Mouse (Mus musculus): ENCODE data around the gene 2700097O09Rik. TPM values are rescaled to one million over a fixed set of nuclear protein-coding genes. Genes with fewer than 3 reads are reported as not detected.

2700097O09Rik gene
- polyA plus RNA-seq, 2 experiments, result 15.0 to 37.0 TPM

GRCm38 (mm10) chr12:55054551-55055241, 25.2 kb downstream of the 2700097O09Rik start:
- Histone ChIP-seq H3K4me3 (ENCODE audit: insufficient read depth in 1 of 2, low read depth in 2 of 2, low read length in 2 of 2) (no peak overlapping the region), H3K9me3 (ENCODE audit: control insufficient read depth, low read length) (no peaks in the 10 kb centered on the region), H3K27me3 (ENCODE audit: control insufficient read depth, insufficient read depth, low read length) (no peaks in the 10 kb centered on the region), H3K4me2 (ENCODE audit: low read depth) (0 out of 2 replicates have a peak overlapping the region, but pooled peaks have one; percentile 6), H3K4me1 (replicated peaks; ENCODE audit: control insufficient read depth in 2 of 2, insufficient read depth in 2 of 2, low read length in 1 of 2) (peaks cover 59 to 62% of the 10 kb centered on the region in 2 experiments), H3K36me3 (replicated peaks; ENCODE audit: control insufficient read depth, insufficient read depth, low read depth) (no peaks in the 10 kb centered on the region), H3K9ac (replicated peaks) (no peak overlapping the region), H3K27ac (peak overlapping the region; percentile 79)
- 56% methylated on average over 2 of the region's 2 CpGs for WGBS (ENCODE audit: insufficient replicate concordance)
- DNase-seq (ENCODE audit: low read depth in 3 of 3, low spot score in 3 of 3) (peak in 2 of 3 experiments; percentile 22 to 30), ATAC-seq (ENCODE audit: insufficient read depth) (no peak)
- TF ChIP-seq CTCF (IDR thresholded peaks at IDR 0.05; ENCODE audit: low read depth) (no peak), EP300 (IDR thresholded peaks at IDR 0.05; ENCODE audit: low read depth) (peak; percentile 72)

GRCm38 (mm10) chr12:55053267-55053666, 26.6 kb downstream of the 2700097O09Rik start:
- peak; percentile 63 to 70 (median 65) for DNase-seq (ENCODE audit: low read depth in 3 of 3, low spot score in 3 of 3)
- Histone ChIP-seq H3K9ac (replicated peaks) (peak overlapping the region; percentile 38), H3K4me1 (replicated peaks; ENCODE audit: control insufficient read depth in 2 of 2, insufficient read depth in 2 of 2, low read length in 1 of 2) (peaks cover 45 to 50% of the 10 kb centered on the region in 2 experiments), H3K4me2 (ENCODE audit: low read depth) (peak overlapping the region; percentile 66), H3K4me3 (ENCODE audit: insufficient read depth in 1 of 2, low read depth in 2 of 2, low read length in 2 of 2) (peak overlapping the region in 1 of 2 experiments; percentile 15; a peak in 1 of 4 replicates), H3K9me3 (ENCODE audit: control insufficient read depth, low read length) (no peaks in the 10 kb centered on the region), H3K36me3 (replicated peaks; ENCODE audit: control insufficient read depth, insufficient read depth, low read depth) (no peaks in the 10 kb centered on the region; the same call in 1 of the 2 replicates), H3K27ac (peak overlapping the region; percentile 92), H3K27me3 (ENCODE audit: control insufficient read depth, insufficient read depth, low read length) (no peaks in the 10 kb centered on the region)
- WGBS (ENCODE audit: insufficient replicate concordance), result 19% methylated on average over 7 of the region's 7 CpGs
- ATAC-seq (ENCODE audit: insufficient read depth), result peak; percentile 41; the same call in 1 of the 2 replicates
- TF ChIP-seq CTCF (IDR thresholded peaks at IDR 0.05; ENCODE audit: low read depth) (no peak), EP300 (IDR thresholded peaks at IDR 0.05; ENCODE audit: low read depth) (peak; percentile 91)

- peaks cover 45% of the 10 kb centered on the region in 2 experiments for H3K4me1 ChIP-seq (replicated peaks; ENCODE audit: control insufficient read depth in 2 of 2, insufficient read depth in 2 of 2, low read length in 1 of 2)
- DNase-seq (ENCODE audit: low read depth in 3 of 3, low spot score in 3 of 3) (peak; percentile 88 to 89 (median 89)), ATAC-seq (ENCODE audit: insufficient read depth) (peak; percentile 96)
- peak overlapping the region; percentile 53 for H3K9ac ChIP-seq (replicated peaks)
- peak overlapping the region; percentile 66 for H3K4me2 ChIP-seq (ENCODE audit: low read depth)
- no peak for TF ChIP-seq CTCF (IDR thresholded peaks at IDR 0.05; ENCODE audit: low read depth)
- TF ChIP-seq EP300 (IDR thresholded peaks at IDR 0.05; ENCODE audit: low read depth), result peak; percentile 98
- H3K4me3 ChIP-seq (ENCODE audit: insufficient read depth in 1 of 2, low read depth in 2 of 2, low read length in 2 of 2), result peak overlapping the region; percentile 4 to 27; a peak in 3 of 4 replicates
- H3K9me3 ChIP-seq (ENCODE audit: control insufficient read depth, low read length), result no peaks in the 10 kb centered on the region
- peaks cover 2% of the 10 kb centered on the region; the same call in 1 of the 2 replicates for H3K36me3 ChIP-seq (replicated peaks; ENCODE audit: control insufficient read depth, insufficient read depth, low read depth)
- no peaks in the 10 kb centered on the region for H3K27me3 ChIP-seq (ENCODE audit: control insufficient read depth, insufficient read depth, low read length)
- peak overlapping the region; percentile 92 for H3K27ac ChIP-seq
- 12% methylated on average over 8 of the region's 8 CpGs for WGBS (ENCODE audit: insufficient replicate concordance)
Observed at GRCm38 (mm10) chr12:55051210-55052173, 28.4 kb downstream of the 2700097O09Rik start.

GRCm38 (mm10) chr12:55049731-55050353, 30.1 kb downstream of the 2700097O09Rik start:
- DNase-seq (ENCODE audit: low read depth in 3 of 3, low spot score in 3 of 3) (no peak), ATAC-seq (ENCODE audit: insufficient read depth) (no peak)
- H3K4me1 ChIP-seq (replicated peaks; ENCODE audit: control insufficient read depth in 2 of 2, insufficient read depth in 2 of 2, low read length in 1 of 2), result peaks cover 40 to 42% of the 10 kb centered on the region in 2 experiments
- H3K9ac ChIP-seq (replicated peaks), result no peak overlapping the region
- WGBS (ENCODE audit: insufficient replicate concordance), result 81% methylated on average over 8 of the region's 8 CpGs
- no peak for TF ChIP-seq CTCF (IDR thresholded peaks at IDR 0.05; ENCODE audit: low read depth)
- no peak for TF ChIP-seq EP300 (IDR thresholded peaks at IDR 0.05; ENCODE audit: low read depth)
- no peaks in the 10 kb centered on the region for H3K27me3 ChIP-seq (ENCODE audit: control insufficient read depth, insufficient read depth, low read length)
- H3K36me3 ChIP-seq (replicated peaks; ENCODE audit: control insufficient read depth, insufficient read depth, low read depth), result peaks cover 2% of the 10 kb centered on the region
- no peak overlapping the region for H3K4me3 ChIP-seq (ENCODE audit: insufficient read depth in 1 of 2, low read depth in 2 of 2, low read length in 2 of 2)
- H3K4me2 ChIP-seq (ENCODE audit: low read depth), result no peak overlapping the region
- H3K9me3 ChIP-seq (ENCODE audit: control insufficient read depth, low read length), result no peaks in the 10 kb centered on the region
- H3K27ac ChIP-seq, result peak overlapping the region; percentile 92
